21 mouse cellular contexts compared by ENCODE assay signal in genomic region chrX:103610401-103610800, GRCm38 (mm10). TPM values are rescaled to one million over a fixed set of nuclear protein-coding genes. Genes with fewer than 3 reads are reported as not detected.
DNase-seq lines count a peak whose midpoint lies in the region; ATAC-seq and TF ChIP-seq lines count a peak whose summit lies in the region.
"Had no signal": no experiment of that assay in that cellular context is flagged by ENCODE, and none has a peak within 500 bp of the region (broad histone marks: within the 10 kb centered on the region; RNA-seq: fewer than 3 reads in every experiment).

No protein-coding gene starts in this region.

- no peak overlapping the region for H3K9ac ChIP-seq in forebrain, embryonic 14.5 days (ENCODE audit: low read length)
- no peak overlapping the region for H3K9ac ChIP-seq in forebrain, embryonic 12.5 days
- no peak overlapping the region for H3K9ac ChIP-seq in kidney, postnatal 0 days (ENCODE audit: low read depth, low read length)
- H3K9ac ChIP-seq: embryonic facial prominence, embryonic 12.5 days; liver, embryonic 13.5 days had no signal

- peaks cover 42% of the 10 kb centered on the region; the same call in 1 of the 2 replicates for H3K36me3 ChIP-seq in forebrain, embryonic 14.5 days (ENCODE audit: control insufficient read depth, insufficient read depth, low read length)
- peaks cover 29% of the 10 kb centered on the region for H3K36me3 ChIP-seq in forebrain, embryonic 12.5 days (replicated peaks)
- 0 out of 2 replicates have a peak, but pooled peaks cover 3% of the 10 kb centered on the region for H3K36me3 ChIP-seq in kidney, postnatal 0 days (ENCODE audit: insufficient read depth, low read length)

- H3K9me3 ChIP-seq in forebrain, embryonic 14.5 days (replicated peaks; ENCODE audit: control insufficient read depth, low read length) = no peaks in the 10 kb centered on the region
- no peaks in the 10 kb centered on the region for H3K9me3 ChIP-seq in forebrain, embryonic 12.5 days
- H3K9me3 ChIP-seq in kidney, postnatal 0 days (replicated peaks; ENCODE audit: low read length) = no peaks in the 10 kb centered on the region
- H3K9me3 ChIP-seq: embryonic facial prominence, embryonic 12.5 days; liver, embryonic 13.5 days had no signal

- WGBS in forebrain, embryonic 14.5 days = 92% methylated on average over 5 of the region's 5 CpGs
- WGBS in forebrain, embryonic 12.5 days = 94% methylated on average over 5 of the region's 5 CpGs
- 93% methylated on average over 5 of the region's 5 CpGs for WGBS in kidney, postnatal 0 days

- no peaks in the 10 kb centered on the region for H3K27me3 ChIP-seq in forebrain, embryonic 14.5 days (replicated peaks; ENCODE audit: control insufficient read depth, insufficient read depth, low read length)
- H3K27me3 ChIP-seq in forebrain, embryonic 12.5 days = no peaks in the 10 kb centered on the region
- H3K27me3 ChIP-seq in kidney, postnatal 0 days (ENCODE audit: insufficient read depth, low read length) = no peaks in the 10 kb centered on the region
- H3K27me3 ChIP-seq: embryonic facial prominence, embryonic 12.5 days; liver, embryonic 13.5 days had no signal

- peak; percentile 29 for DNase-seq in forebrain, embryonic 14.5 days (ENCODE audit: low spot score)
- DNase-seq in kidney, postnatal 0 days (ENCODE audit: low spot score) = peak; percentile 32
- no peak for DNase-seq in kidney, adult 8-10 months
- DNase-seq in 3T3-L1 (ENCODE audit: low read depth, low spot score) (peak; percentile 18), ZHBTc4 (ENCODE audit: low read depth, low spot score) (peak; percentile 18)
- DNase-seq in urinary bladder, postnatal 4 days (ENCODE audit: low spot score in 2 of 2) = no peak
- no peak for DNase-seq in thymus, postnatal 10 days (ENCODE audit: low spot score in 2 of 2)
- DNase-seq: adrenal gland, adult 8-10 months; cerebellum, adult 11-12 months; cerebellum, postnatal 25 days; gastrocnemius, postnatal 36 days; liver, embryonic 13.5 days; lung, postnatal 14 days; right cerebral cortex, postnatal 4 days; thymus, postnatal 4 days had no signal

- no peak overlapping the region for H3K4me3 ChIP-seq in forebrain, embryonic 14.5 days (ENCODE audit: low read depth, low read length)
- no peak overlapping the region for H3K4me3 ChIP-seq in forebrain, embryonic 12.5 days (replicated peaks)
- no peak overlapping the region for H3K4me3 ChIP-seq in kidney, postnatal 0 days (replicated peaks; ENCODE audit: low read depth, low read length)
- H3K4me3 ChIP-seq: embryonic facial prominence, embryonic 12.5 days; liver, embryonic 13.5 days had no signal

- H3K27ac ChIP-seq in forebrain, embryonic 14.5 days (ENCODE audit: low read depth, low read length) = no peak overlapping the region
- H3K27ac ChIP-seq in forebrain, embryonic 12.5 days = no peak overlapping the region
- no peak overlapping the region for H3K27ac ChIP-seq in kidney, postnatal 0 days
- H3K27ac ChIP-seq: embryonic facial prominence, embryonic 12.5 days; liver, embryonic 13.5 days had no signal

- H3K4me1 ChIP-seq in forebrain, embryonic 14.5 days (ENCODE audit: control insufficient read depth, insufficient read depth, low read length) = no peaks in the 10 kb centered on the region
- H3K4me1 ChIP-seq in forebrain, embryonic 12.5 days = no peaks in the 10 kb centered on the region
- no peaks in the 10 kb centered on the region for H3K4me1 ChIP-seq in kidney, postnatal 0 days (replicated peaks; ENCODE audit: insufficient read depth, low read length)
- H3K4me1 ChIP-seq: embryonic facial prominence, embryonic 12.5 days had no signal

- H3K4me2 ChIP-seq in forebrain, embryonic 14.5 days (ENCODE audit: low read length) = no peak overlapping the region
- no peak overlapping the region for H3K4me2 ChIP-seq in forebrain, embryonic 12.5 days
- no peak overlapping the region for H3K4me2 ChIP-seq in kidney, postnatal 0 days (ENCODE audit: low read length)
- H3K4me2 ChIP-seq: embryonic facial prominence, embryonic 12.5 days; heart, embryonic 11.5 days; liver, embryonic 13.5 days had no signal

- peak; percentile 64 for TF ChIP-seq CTCF in kidney, postnatal 0 days (IDR thresholded peaks at IDR 0.05; ENCODE audit: low read depth)

- no peak for ATAC-seq in forebrain, embryonic 14.5 days
- no peak for ATAC-seq in forebrain, embryonic 12.5 days (ENCODE audit: low FRiP score)
- ATAC-seq in kidney, postnatal 0 days (replicated peaks; ENCODE audit: low FRiP score, low read depth) = no peak

RNA-seq across cellular contexts. Expression of gene Zcchc13, which starts 20.0 kb away (rescaled TPM):
- polyA plus RNA-seq in forebrain, embryonic 14.5 days (2014; fragmentation: Nextera tagmentation; extraction: Ambion mirVana) = not detected in 2 replicates
- not detected in 2 replicates for polyA plus RNA-seq in forebrain, embryonic 12.5 days (2016; fragmentation: Nextera tagmentation; extraction: Ambion mirVana)
- not detected in 2 replicates for polyA plus RNA-seq in kidney, postnatal 0 days (2015; fragmentation: Nextera tagmentation; extraction: Ambion mirVana)
- polyA plus RNA-seq: embryonic facial prominence, embryonic 12.5 days; heart, embryonic 11.5 days; kidney, embryonic 14.5 days; limb, embryonic 11.5 days; liver, embryonic 13.5 days; neural tube, embryonic 14.5 days had no signal

Comparison
In these comparisons a context has a peak if more than half of its experiments do, and no peak if none do; other contexts are left out.
1. DNase-seq: peak in forebrain, embryonic 14.5 days (single experiment), kidney, postnatal 0 days (single experiment), 3T3-L1 (single experiment) and ZHBTc4 (single experiment); none in kidney, adult 8-10 months (0 of 2), urinary bladder, postnatal 4 days (0 of 2) and thymus, postnatal 10 days (0 of 2).